Mouse (Mus musculus) forebrain, embryonic 14.5 days (tissue): Measurements from ENCODE around the gene 1190005I06Rik. TPM values are rescaled to one million over a fixed set of nuclear protein-coding genes. Genes with fewer than 3 reads are reported as not detected.

ENCODE experiments used
- ATAC-seq: fragments of 200-750 bp; cut with Nextera tagmentation; 2 replicates; pipeline ENCODE4 v1.8.0; 2017; ENCODE audit warnings: mild to moderate bottlenecking, moderate library complexity
- DNase-seq: peaks from one replicate; pipeline ENCODE4 v3.0.0-alpha.2; 2015; ENCODE audit warnings: low spot score
- H3K27ac ChIP-seq: fragments of 300-500 bp; sonication (generic); 2 replicates; pipeline ENCODE4 v1.5.1; 2014; ENCODE audit warnings: low read depth, mild to moderate bottlenecking, control low read depth, low read length, moderate library complexity
- H3K27me3 ChIP-seq: fragments of 300-500 bp; sonication (generic); replicated peaks from 2 replicates; pipeline ENCODE4 v1.6.1; 2014; ENCODE audit warnings: low read length, control low read depth, mixed read lengths; ENCODE audit not compliant: control insufficient read depth, insufficient read depth
- H3K36me3 ChIP-seq: fragments of 300-500 bp; sonication (generic); 2 replicates; pipeline ENCODE4 v1.6.1; 2014; ENCODE audit warnings: low read length, control low read depth; ENCODE audit not compliant: control insufficient read depth, insufficient read depth
- H3K4me1 ChIP-seq: fragments of 300-500 bp; sonication (generic); 2 replicates; pipeline ENCODE4 v1.6.1; 2014; ENCODE audit warnings: antibody characterized with exemption, low read length, control low read depth; ENCODE audit not compliant: control insufficient read depth, insufficient read depth
- H3K4me2 ChIP-seq: fragments of 300-500 bp; sonication (generic); 2 replicates; pipeline ENCODE4 v1.6.1; 2014; ENCODE audit warnings: mild to moderate bottlenecking, control low read depth, low read length
- H3K4me3 ChIP-seq: fragments of 300-500 bp; sonication (generic); 2 replicates; pipeline ENCODE4 v1.5.1; 2014; ENCODE audit warnings: low read depth, low read length, control low read depth
- H3K9ac ChIP-seq: fragments of 300-500 bp; sonication (generic); 2 replicates; pipeline ENCODE4 v1.6.1; 2014; ENCODE audit warnings: mild to moderate bottlenecking, low read length, control low read depth, moderate library complexity
- H3K9me3 ChIP-seq: fragments of 300-500 bp; sonication (generic); replicated peaks from 2 replicates; pipeline ENCODE4 v1.6.1; 2016; ENCODE audit warnings: low read length, control low read depth, mixed read lengths; ENCODE audit not compliant: control insufficient read depth
- WGBS: fragments of 180-500 bp; shearing (Covaris S2); extraction: QIAGEN DNeasy Blood & Tissue Kit; methylation state at CpG from one replicate; pipeline ENCODE4 v1.1.7; 2014; 5-methylcytosine and 5-hydroxymethylcytosine counted together
- polyA plus RNA-seq: library from polyadenylated mRNA; unstranded; fragments of >200 nt; fragmentation: Nextera tagmentation; extraction: Ambion mirVana; gene quantifications from 2 replicates; pipeline ENCODE4 v1.2.1, GENCODE M21; 2014

1190005I06Rik gene
- polyA plus RNA-seq, 1 experiment from 2014 or later: 7.1 TPM

GRCm38 (mm10) chr8:120656322-120657052 lies 9.1 kb upstream of the 1190005I06Rik start:
- ATAC-seq: no peak
- H3K4me1 ChIP-seq: no peaks in the 10 kb centered on the region
- no peak overlapping the region for H3K9ac ChIP-seq
- no peak for DNase-seq
- peaks cover 63% of the 10 kb centered on the region for H3K36me3 ChIP-seq
- H3K4me3 ChIP-seq: no peak overlapping the region
- no peak overlapping the region for H3K4me2 ChIP-seq
- H3K27me3 ChIP-seq: no peaks in the 10 kb centered on the region
- 87% methylated on average over 7 of the region's 7 CpGs for WGBS
- H3K9me3 ChIP-seq: no peaks in the 10 kb centered on the region
- H3K27ac ChIP-seq: no peak overlapping the region

GRCm38 (mm10) chr8:120644663-120645062 lies 2.8 kb downstream of the 1190005I06Rik start:
- Histone ChIP-seq H3K4me2 (no peak overlapping the region), H3K4me3 (no peak overlapping the region), H3K36me3 (0 out of 2 replicates have a peak, but pooled peaks cover 4% of the 10 kb centered on the region), H3K27me3 (no peaks in the 10 kb centered on the region), H3K4me1 (no peaks in the 10 kb centered on the region), H3K9me3 (no peaks in the 10 kb centered on the region), H3K27ac (peak overlapping the region; percentile 44), H3K9ac (no peak overlapping the region)
- ATAC-seq (peak; percentile 54), DNase-seq (peak; percentile 72)
- WGBS: 43% methylated on average over 7 of the region's 7 CpGs

- Histone ChIP-seq H3K9me3 (no peaks in the 10 kb centered on the region), H3K27me3 (no peaks in the 10 kb centered on the region), H3K27ac (no peak overlapping the region), H3K4me2 (no peak overlapping the region), H3K4me1 (no peaks in the 10 kb centered on the region), H3K9ac (no peak overlapping the region), H3K4me3 (no peak overlapping the region), H3K36me3 (no peaks in the 10 kb centered on the region)
- WGBS: 79% methylated on average over 10 of the region's 10 CpGs
- DNase-seq: no peak
- no peak for ATAC-seq
These were observed 5.3 kb downstream of the 1190005I06Rik start for GRCm38 (mm10) chr8:120642031-120642662.

DNA sequence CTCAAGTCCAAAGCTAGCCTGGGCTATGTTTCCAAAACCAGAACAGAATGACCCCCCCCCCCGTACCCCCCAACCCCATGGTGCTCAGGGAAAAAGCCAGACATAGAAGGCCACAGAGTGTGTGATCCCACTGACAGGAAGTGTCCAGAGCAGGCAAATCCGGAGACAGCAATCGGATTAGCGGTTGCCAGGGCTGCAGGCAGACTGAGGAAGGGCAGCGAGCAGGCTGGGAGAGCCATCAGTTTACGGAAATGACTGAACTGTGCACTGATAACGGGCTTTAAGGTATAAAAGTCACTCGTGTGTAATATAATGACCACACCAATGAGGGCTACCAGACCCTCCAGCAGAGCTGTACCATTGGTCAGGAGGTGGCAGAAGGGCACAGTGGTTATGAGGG lies 6.2 kb downstream of the 1190005I06Rik start:
- DNase-seq: no peak
- Histone ChIP-seq H3K27ac (no peak overlapping the region), H3K4me3 (no peak overlapping the region)

GRCm38 (mm10) chr8:120634329-120634839 lies 13.0 kb downstream of the 1190005I06Rik start:
- DNase-seq (no peak), ATAC-seq (peak; percentile 54; the same call in 1 of the 2 replicates)
- Histone ChIP-seq H3K4me2 (peak overlapping the region; percentile 95), H3K4me1 (peaks cover 4% of the 10 kb centered on the region; the same call in 1 of the 2 replicates), H3K27ac (no peak overlapping the region), H3K27me3 (peaks cover 29% of the 10 kb centered on the region), H3K36me3 (no peaks in the 10 kb centered on the region), H3K4me3 (peak overlapping the region; percentile 55), H3K9ac (peak overlapping the region; percentile 68), H3K9me3 (no peaks in the 10 kb centered on the region)
- under 1% methylated on average over 28 of the region's 42 CpGs for WGBS

More for the DNA sequence above, 6.2 kb downstream of the 1190005I06Rik start:
- no peak overlapping the region for H3K4me2 ChIP-seq
- ATAC-seq: no peak
- no peaks in the 10 kb centered on the region for H3K4me1 ChIP-seq
- no peaks in the 10 kb centered on the region for H3K9me3 ChIP-seq
- H3K36me3 ChIP-seq: no peaks in the 10 kb centered on the region
- 0 out of 2 replicates have a peak, but pooled peaks cover under 1% of the 10 kb centered on the region for H3K27me3 ChIP-seq
- H3K9ac ChIP-seq: no peak overlapping the region
- WGBS: 28% methylated on average over 8 of the region's 8 CpGs

- Histone ChIP-seq H3K36me3 (no peaks in the 10 kb centered on the region), H3K9me3 (no peaks in the 10 kb centered on the region), H3K9ac (peak overlapping the region; percentile 68), H3K4me3 (peak overlapping the region; percentile 55), H3K4me2 (peak overlapping the region; percentile 95), H3K4me1 (peaks cover 4% of the 10 kb centered on the region; the same call in 1 of the 2 replicates), H3K27ac (no peak overlapping the region), H3K27me3 (peaks cover 29% of the 10 kb centered on the region)
- ATAC-seq (no peak), DNase-seq (peak; percentile 23)
- under 1% methylated on average over 41 of the region's 44 CpGs for WGBS
These were observed 13.7 kb downstream of the 1190005I06Rik start for GRCm38 (mm10) chr8:120633665-120634271.

DNA sequence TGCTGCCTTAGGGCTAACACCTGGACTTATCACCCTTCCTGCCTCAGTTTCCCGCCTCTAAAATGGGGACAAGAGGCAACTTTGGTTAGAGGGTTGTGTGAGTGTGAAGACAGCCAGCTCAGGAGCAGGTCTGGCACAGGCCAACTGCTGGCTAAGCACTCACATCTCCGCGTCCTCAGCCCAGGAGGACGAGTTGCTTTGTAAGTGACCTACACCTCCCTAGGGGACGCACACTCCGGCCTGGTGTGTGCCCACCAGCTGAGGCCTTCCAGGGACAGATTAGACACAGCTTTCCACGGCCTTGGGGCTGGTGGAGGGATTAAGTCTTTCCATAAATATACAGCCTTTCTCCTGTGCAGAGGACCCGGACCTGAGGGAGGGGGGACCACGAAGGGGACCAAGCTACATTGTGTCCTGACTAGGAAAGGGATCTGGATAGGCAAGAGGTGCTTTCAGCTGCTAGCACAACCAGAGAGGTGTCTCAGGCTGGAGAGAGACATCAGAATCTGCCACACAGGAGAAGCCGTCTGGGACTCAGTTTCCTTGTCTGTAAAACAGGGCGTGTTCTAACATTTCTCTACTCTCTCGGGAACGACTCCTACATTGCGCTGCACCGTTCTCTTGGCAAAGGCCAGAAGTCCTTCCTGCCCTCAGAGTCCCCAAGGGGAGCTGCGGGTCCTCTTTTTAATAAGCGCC lies 14.3 kb downstream of the 1190005I06Rik start:
- Histone ChIP-seq H3K27me3 (peaks cover 29% of the 10 kb centered on the region), H3K4me1 (peaks cover 4% of the 10 kb centered on the region; the same call in 1 of the 2 replicates), H3K27ac (no peak overlapping the region), H3K4me2 (peak overlapping the region; percentile 95), H3K4me3 (peak overlapping the region; percentile 55), H3K9me3 (no peaks in the 10 kb centered on the region), H3K9ac (peak overlapping the region; percentile 68; the same call in 1 of the 2 replicates), H3K36me3 (no peaks in the 10 kb centered on the region)
- DNase-seq (no peak), ATAC-seq (no peak)
- 29% methylated on average over 17 of the region's 17 CpGs for WGBS
